Mouse (Mus musculus) kidney, embryonic 14.5 days (tissue): Measurements from ENCODE around the gene Vps26c. TPM values are rescaled to one million over a fixed set of nuclear protein-coding genes. Genes with fewer than 3 reads are reported as not detected.
"Not testable (repeated sequence)": the region's sequence is repeated elsewhere in the genome, so short reads cannot be mapped to it uniquely, and the experiment has no call there.

Experiments used
- ATAC-seq: fragments of 200-750 bp; cut with Nextera tagmentation; 2 replicates; pipeline ENCODE4 v1.8.0; 2017; ENCODE audit warnings: moderate number of reproducible peaks, mild to moderate bottlenecking, moderate TSS enrichment, moderate library complexity; ENCODE audit not compliant: low FRiP score, low TSS enrichment
- H3K27ac ChIP-seq: fragments of 300-500 bp; sonication (generic); 2 replicates; pipeline ENCODE4 v1.5.1; 2014; ENCODE audit warnings: low read depth, mild to moderate bottlenecking, low read length, moderate library complexity, mixed read lengths
- H3K27me3 ChIP-seq: fragments of 300-500 bp; sonication (generic); 2 replicates; pipeline ENCODE4 v1.6.1; 2014; ENCODE audit warnings: mild to moderate bottlenecking, low read length; ENCODE audit not compliant: control insufficient read depth, insufficient read depth
- H3K36me3 ChIP-seq: fragments of 300-500 bp; sonication (generic); 2 replicates; pipeline ENCODE4 v1.6.1; 2014; ENCODE audit warnings: low read length, mixed read lengths; ENCODE audit not compliant: control insufficient read depth, insufficient read depth
- H3K4me1 ChIP-seq: fragments of 300-500 bp; sonication (generic); 2 replicates; pipeline ENCODE4 v1.6.1; 2014; ENCODE audit warnings: low read length, mixed read lengths; ENCODE audit not compliant: control insufficient read depth, insufficient read depth
- H3K4me2 ChIP-seq: fragments of 300-500 bp; sonication (generic); replicated peaks from 2 replicates; pipeline ENCODE4 v1.6.1; 2014; ENCODE audit warnings: low read depth, mild to moderate bottlenecking, low read length
- H3K4me3 ChIP-seq: fragments of 300-500 bp; sonication (generic); 2 replicates; pipeline ENCODE4 v1.5.1; 2014; ENCODE audit warnings: mild to moderate bottlenecking, low read length
- H3K9ac ChIP-seq: fragments of 300-500 bp; sonication (generic); 2 replicates; pipeline ENCODE4 v1.6.1; 2014; ENCODE audit warnings: low read depth, mild to moderate bottlenecking, low read length, moderate library complexity
- H3K9me3 ChIP-seq: fragments of 300-500 bp; sonication (generic); 2 replicates; pipeline ENCODE4 v1.6.1; 2016; ENCODE audit warnings: low read length; ENCODE audit not compliant: control insufficient read depth
- WGBS: fragments of 180-500 bp; shearing (Covaris S2); extraction: QIAGEN DNeasy Blood & Tissue Kit; methylation state at CpG from one replicate; pipeline ENCODE4 v1.1.7; 2014; 5-methylcytosine and 5-hydroxymethylcytosine counted together
- polyA plus RNA-seq: library from polyadenylated mRNA; unstranded; fragments of >200 nt; fragmentation: Nextera tagmentation; extraction: Ambion mirVana; gene quantifications from 2 replicates; pipeline ENCODE4 v1.2.1, GENCODE M21; 2014

Vps26c gene
- polyA plus RNA-seq, 1 experiment from 2014 or later, result 59.2 TPM

DNA sequence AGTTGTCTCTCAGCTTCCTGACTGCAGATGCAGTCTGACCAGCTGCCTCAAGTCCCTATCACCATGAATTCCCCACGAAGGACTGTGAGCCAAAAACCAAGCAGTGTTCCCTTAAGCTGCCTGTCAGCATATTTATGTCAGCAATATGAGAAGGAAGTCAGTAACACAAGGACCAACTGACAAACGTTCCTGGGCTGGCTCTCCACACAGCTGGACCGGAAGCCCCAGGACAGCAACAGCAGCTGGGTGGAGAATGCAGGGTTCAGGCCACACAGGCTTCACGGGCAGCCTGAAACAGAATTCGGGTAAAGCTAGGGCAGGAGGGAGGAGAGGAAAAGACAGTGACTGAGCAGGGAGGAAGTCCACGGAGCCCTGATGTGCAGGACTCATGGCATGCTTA, 7.6 kb downstream of the Vps26c start:
- Histone ChIP-seq H3K27ac (peak overlapping the region; percentile 3; the same call in 1 of the 2 replicates), H3K9ac (no peak overlapping the region), H3K27me3 (no peaks in the 10 kb centered on the region), H3K4me3 (no peak overlapping the region), H3K4me2 (no peak overlapping the region), H3K4me1 (peaks cover 2% of the 10 kb centered on the region; the same call in 1 of the 2 replicates), H3K36me3 (peaks cover 4% of the 10 kb centered on the region; the same call in 1 of the 2 replicates), H3K9me3 (no peaks in the 10 kb centered on the region)
- 38% methylated on average over 6 of the region's 6 CpGs for WGBS
- peak; percentile 52; the same call in 1 of the 2 replicates for ATAC-seq

DNA sequence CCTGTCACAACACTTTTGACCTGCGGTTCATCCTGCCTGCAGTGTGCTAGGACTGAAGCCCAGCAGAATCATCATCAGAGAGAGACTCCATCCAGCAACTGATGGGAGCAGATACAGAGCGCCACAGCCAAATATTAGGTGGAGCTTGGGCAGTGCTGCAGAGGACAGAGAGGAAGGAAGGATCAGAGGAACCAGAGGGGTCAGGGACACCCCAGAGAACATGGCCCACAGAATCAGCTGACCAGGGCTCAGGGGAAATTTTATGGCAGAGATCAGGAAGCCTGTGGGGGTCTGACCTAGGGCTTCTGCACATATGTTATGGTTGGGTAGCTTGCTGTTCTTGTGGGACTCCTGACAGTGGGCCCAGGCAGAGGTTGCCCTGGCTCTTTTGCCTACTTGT, 9.0 kb downstream of the Vps26c start:
- Histone ChIP-seq H3K9me3 (no peaks in the 10 kb centered on the region), H3K4me3 (no peak overlapping the region), H3K36me3 (peaks cover 4% of the 10 kb centered on the region; the same call in 1 of the 2 replicates), H3K9ac (no peak overlapping the region), H3K4me2 (no peak overlapping the region), H3K4me1 (no peaks in the 10 kb centered on the region; the same call in 1 of the 2 replicates), H3K27me3 (no peaks in the 10 kb centered on the region), H3K27ac (no peak overlapping the region)
- ATAC-seq, result no peak
- WGBS, result 98% methylated on average over 2 of the region's 2 CpGs

DNA sequence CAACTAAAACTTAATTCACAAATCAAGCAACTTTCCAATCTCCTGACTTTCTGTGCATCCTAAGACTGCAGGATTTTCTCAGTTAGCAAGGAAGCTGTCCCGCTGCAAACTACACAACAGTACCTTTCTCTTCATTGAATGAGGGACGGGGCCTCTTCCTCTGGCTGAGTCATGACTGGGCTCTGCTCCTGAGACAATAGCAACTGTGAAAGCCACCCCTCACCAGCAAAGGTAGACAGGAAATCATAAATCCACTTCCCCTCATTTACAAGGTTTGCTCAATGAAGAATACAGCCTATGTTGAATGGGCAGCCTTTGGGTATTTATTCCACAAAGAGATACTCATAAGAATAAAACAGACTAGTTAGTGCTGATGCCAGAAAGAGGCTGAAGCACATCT, 16.6 kb downstream of the Vps26c start:
- WGBS, result 88% methylated on average over 2 of the region's 2 CpGs
- Histone ChIP-seq H3K4me2 (no peak overlapping the region), H3K36me3 (peaks cover 31% of the 10 kb centered on the region), H3K4me3 (no peak overlapping the region), H3K9me3 (no peaks in the 10 kb centered on the region), H3K27me3 (no peaks in the 10 kb centered on the region), H3K9ac (no peak overlapping the region), H3K27ac (no peak overlapping the region), H3K4me1 (no peaks in the 10 kb centered on the region)
- ATAC-seq, result no peak

DNA sequence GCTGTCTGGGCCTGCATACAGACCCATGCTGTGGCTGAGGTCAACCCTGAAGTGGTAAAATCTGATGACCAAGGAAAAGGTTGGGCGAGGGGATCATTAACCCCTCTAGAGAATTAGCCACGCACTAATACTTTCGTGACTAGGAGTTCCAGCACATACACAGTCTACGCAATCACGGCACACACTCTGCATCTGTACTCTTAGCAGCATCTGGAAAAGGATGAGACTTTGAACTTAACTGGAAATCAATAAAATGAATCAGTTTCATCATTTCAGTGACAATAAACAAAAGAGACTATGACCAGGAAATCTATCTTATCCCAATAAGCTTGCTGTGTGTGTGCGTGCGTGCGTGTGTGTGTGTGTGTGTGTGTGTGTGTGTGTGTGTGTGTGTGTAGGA, 17.9 kb downstream of the Vps26c start:
- 83% methylated on average over 8 of the region's 8 CpGs for WGBS

DNA sequence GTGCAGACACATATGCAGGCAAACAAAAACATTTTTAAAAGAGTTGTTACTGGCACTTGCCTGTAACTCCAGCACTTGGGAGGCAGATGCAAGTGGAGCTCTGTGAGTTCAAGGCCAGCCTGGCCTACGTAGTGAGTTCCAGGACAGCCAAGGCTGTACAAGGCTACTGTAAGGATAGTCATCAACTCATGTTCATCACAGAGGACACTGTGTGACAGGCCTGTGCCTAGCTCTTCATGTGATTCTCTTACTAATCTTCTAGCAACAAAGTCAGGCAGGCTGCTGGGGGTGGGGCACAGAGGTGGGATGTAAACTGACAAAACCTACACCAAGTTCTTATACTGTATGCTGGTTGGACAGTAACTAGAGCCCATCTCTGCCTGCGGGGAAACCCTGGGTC, 19.6 kb downstream of the Vps26c start:
- Histone ChIP-seq H3K9me3 (no peaks in the 10 kb centered on the region), H3K9ac (no peak overlapping the region), H3K27ac (no peak overlapping the region), H3K4me1 (no peaks in the 10 kb centered on the region), H3K27me3 (no peaks in the 10 kb centered on the region), H3K36me3 (peaks cover 52% of the 10 kb centered on the region), H3K4me3 (no peak overlapping the region), H3K4me2 (no peak overlapping the region)
- WGBS, result 93% methylated on average over 2 of the region's 2 CpGs
- no peak for ATAC-seq

More for the DNA sequence above, 17.9 kb downstream of the Vps26c start:
- Histone ChIP-seq H3K36me3 (peaks cover 39% of the 10 kb centered on the region), H3K4me1 (no peaks in the 10 kb centered on the region), H3K4me2 (no peak overlapping the region), H3K4me3 (no peak overlapping the region), H3K9me3 (no peaks in the 10 kb centered on the region), H3K9ac (no peak overlapping the region), H3K27me3 (no peaks in the 10 kb centered on the region), H3K27ac (no peak overlapping the region)
- no peak for ATAC-seq

DNA sequence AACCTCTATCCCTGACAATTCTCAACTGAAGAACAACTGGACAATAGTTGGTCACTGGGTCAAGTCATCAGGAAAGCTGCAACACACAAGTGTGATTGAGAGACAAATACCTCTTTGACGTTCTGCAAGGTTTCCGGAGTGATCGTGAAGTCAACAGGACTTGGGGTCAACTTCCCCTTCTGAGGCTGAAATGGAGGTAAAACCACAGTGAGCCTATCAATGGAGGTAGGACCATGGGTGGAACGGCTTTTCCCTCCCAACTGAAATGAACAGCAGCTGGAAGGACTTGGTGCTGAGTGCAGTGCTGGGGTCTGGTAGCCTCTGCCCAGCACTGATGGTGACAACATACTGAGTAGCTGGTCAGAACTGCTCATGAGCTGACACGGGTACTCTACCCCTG, 22.4 kb downstream of the Vps26c start:
- WGBS, result 95% methylated on average over 5 of the region's 5 CpGs
- H3K27ac ChIP-seq, result no peak overlapping the region
- no peaks in the 10 kb centered on the region for H3K9me3 ChIP-seq
- H3K27me3 ChIP-seq, result no peaks in the 10 kb centered on the region
- H3K9ac ChIP-seq, result no peak overlapping the region
- no peak overlapping the region for H3K4me2 ChIP-seq
- peaks cover 63% of the 10 kb centered on the region for H3K36me3 ChIP-seq
- H3K4me1 ChIP-seq, result no peaks in the 10 kb centered on the region
- H3K4me3 ChIP-seq, result no peak overlapping the region
- no peak for ATAC-seq

DNA sequence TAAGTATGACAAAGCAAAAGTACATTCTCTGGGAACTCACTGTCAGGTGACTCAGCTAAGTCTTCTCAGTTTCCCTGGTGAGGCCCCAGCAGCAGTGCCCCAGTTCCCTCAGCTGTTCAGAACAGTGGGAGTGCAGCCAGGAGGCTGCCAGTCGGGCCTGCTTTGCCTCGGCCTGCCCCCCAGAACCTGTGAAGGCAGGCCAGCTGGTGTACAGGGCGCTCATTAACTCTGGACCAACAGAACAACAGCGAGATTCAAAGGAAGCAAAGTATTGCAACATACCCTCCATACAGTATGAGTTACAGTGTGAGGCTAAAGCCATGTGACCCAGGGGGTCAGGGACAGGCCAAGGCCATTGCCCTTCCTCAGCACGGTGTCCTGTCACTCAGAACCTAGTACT, 28.7 kb downstream of the Vps26c start:
- Histone ChIP-seq H3K9ac (no peak overlapping the region), H3K4me2 (no peak overlapping the region), H3K9me3 (no peaks in the 10 kb centered on the region), H3K27me3 (no peaks in the 10 kb centered on the region), H3K27ac (no peak overlapping the region), H3K4me1 (no peaks in the 10 kb centered on the region), H3K36me3 (peaks cover 50% of the 10 kb centered on the region), H3K4me3 (no peak overlapping the region)
- 85% methylated on average over 5 of the region's 5 CpGs for WGBS
- ATAC-seq, result no peak

DNA sequence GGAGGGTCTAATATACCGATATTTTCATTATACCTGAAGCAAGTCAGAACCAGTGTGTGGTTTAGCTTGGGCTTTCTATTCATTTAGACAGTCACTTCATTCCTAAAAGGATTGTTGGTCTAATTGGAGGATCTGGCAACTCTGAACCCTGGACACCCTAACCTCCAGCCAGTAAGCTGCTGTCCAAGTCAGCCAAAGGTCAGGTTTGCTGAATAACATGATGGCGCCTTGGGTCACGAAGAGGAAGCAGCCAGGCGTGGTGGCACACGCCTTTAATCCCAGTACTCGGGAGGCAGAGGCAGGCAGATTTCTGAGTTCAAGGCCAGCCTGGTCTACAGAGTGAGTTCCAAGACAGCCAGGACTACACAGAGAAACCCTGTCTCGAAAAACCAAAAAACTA, 29.5 kb downstream of the Vps26c start:
- H3K36me3 ChIP-seq, result peaks cover 48% of the 10 kb centered on the region
- not testable (repeated sequence) for H3K4me1 ChIP-seq, H3K4me3 ChIP-seq, H3K27ac ChIP-seq, H3K9me3 ChIP-seq, ATAC-seq, H3K27me3 ChIP-seq, H3K4me2 ChIP-seq, H3K9ac ChIP-seq
- 96% methylated on average over 7 of the region's 7 CpGs for WGBS

DNA sequence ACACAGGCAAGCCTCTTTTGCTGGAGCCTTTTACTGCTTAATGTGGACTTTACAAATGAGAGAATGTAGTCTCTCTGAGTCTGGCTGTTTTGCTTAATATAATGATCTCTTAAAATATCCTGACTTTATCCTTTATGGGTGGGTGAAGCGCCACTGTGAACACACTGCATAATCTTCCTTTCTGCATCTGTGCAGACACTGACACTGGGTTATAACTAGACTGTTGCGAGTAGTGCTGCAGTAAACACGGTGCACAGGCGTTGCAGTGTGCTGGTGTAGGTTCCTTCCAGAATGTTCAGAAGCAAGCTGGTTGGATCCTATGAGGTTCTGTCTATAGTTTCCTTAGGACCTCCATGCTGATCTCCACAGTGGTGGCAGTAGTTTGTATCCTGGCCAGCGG, 37.3 kb downstream of the Vps26c start:
- ATAC-seq, result no peak
- Histone ChIP-seq H3K9ac (no peak overlapping the region), H3K36me3 (no peaks in the 10 kb centered on the region), H3K4me2 (no peak overlapping the region), H3K27me3 (no peaks in the 10 kb centered on the region), H3K27ac (no peak overlapping the region), H3K4me1 (no peaks in the 10 kb centered on the region), H3K4me3 (no peak overlapping the region), H3K9me3 (no peaks in the 10 kb centered on the region)
- 92% methylated on average over 5 of the region's 5 CpGs for WGBS
